Mouse (Mus musculus): ENCODE measurements around the gene Ccnd3. TPM values are rescaled to one million over a fixed set of nuclear protein-coding genes. Genes with fewer than 3 reads are reported as not detected.

The Ccnd3 gene
- polyA plus RNA-seq (2012; rRNA removed): 42.1 and 44.6 TPM in 2 replicates

GRCm38 (mm10) chr17:47504941-47505346 is at the start of gene Ccnd3:
Ccnd3 (plus strand) TSS chr17:47505051.

GRCm38 (mm10) chr17:47501946-47502706 is 2.7 kb upstream of the Ccnd3 start, which contains the start of gene Taf8:
Taf8 (minus strand) TSS chr17:47502292.

GRCm38 (mm10) chr17:47610849-47611660 is 106.2 kb downstream of the Ccnd3 start, which contains the start of the genes Bysl, Med20 and Gm20517:
Bysl (minus strand) TSS chr17:47611492.
Med20 (plus strand) TSS chr17:47611582.
Gm20517 (plus strand) TSS chr17:47611589.

GRCm38 (mm10) chr17:47630678-47631065 is 125.8 kb downstream of the Ccnd3 start, which contains the start of gene Usp49:
Usp49 (plus strand) TSS chr17:47630690.

Other genes with a start within 250 kb of the Ccnd3 start
- 46.2 and 48.4 TPM in 2 replicates for gene Mrps10, start 136.2 kb upstream of the Ccnd3 start, polyA plus RNA-seq (2012; rRNA removed)
- 0.84 and 0.92 TPM in 2 replicates for gene Guca1b, start 119.7 kb upstream of the Ccnd3 start, polyA plus RNA-seq (2012; rRNA removed)
- 0.40 and 0.84 TPM in 2 replicates for gene Guca1a, start 104.5 kb upstream of the Ccnd3 start, polyA plus RNA-seq (2012; rRNA removed)
- 0.27 and 0.71 TPM in 2 replicates for gene AI661453, start 68.4 kb upstream of the Ccnd3 start, polyA plus RNA-seq (2012; rRNA removed)
- gene 1700001C19Rik, start 67.7 kb upstream of the Ccnd3 start, polyA plus RNA-seq (2012; rRNA removed): 0.49 and 0.69 TPM in 2 replicates
- gene Taf8, start 2.8 kb upstream of the Ccnd3 start, polyA plus RNA-seq (2012; rRNA removed): 28.3 and 29.6 TPM in 2 replicates
- 24.5 and 27.2 TPM in 2 replicates for gene Bysl, start 106.4 kb downstream of the Ccnd3 start, polyA plus RNA-seq (2012; rRNA removed)
- 53.4 and 56.4 TPM in 2 replicates for gene Med20, start 106.5 kb downstream of the Ccnd3 start, polyA plus RNA-seq (2012; rRNA removed)
- gene Gm20517, start 106.5 kb downstream of the Ccnd3 start, polyA plus RNA-seq (2012; rRNA removed): 2.0 and 2.5 TPM in 2 replicates
- 21.1 and 23.3 TPM in 2 replicates for gene Usp49, start 125.6 kb downstream of the Ccnd3 start, polyA plus RNA-seq (2012; rRNA removed)
- gene Tomm6, start 183.3 kb downstream of the Ccnd3 start, polyA plus RNA-seq (2012; rRNA removed): 107 and 121 TPM in 2 replicates
- 49.8 and 51.3 TPM in 2 replicates for gene Frs3, start 184.0 kb downstream of the Ccnd3 start, polyA plus RNA-seq (2012; rRNA removed)
- 8.4 and 8.6 TPM in 2 replicates for gene Gm21981, start 189.4 kb downstream of the Ccnd3 start, polyA plus RNA-seq (2012; rRNA removed)
- gene Prickle4, start 189.7 kb downstream of the Ccnd3 start, polyA plus RNA-seq (2012; rRNA removed): 0.76 and 1.6 TPM in 2 replicates
- not detected in 2 replicates for gene Pgc, start 221.8 kb downstream of the Ccnd3 start, polyA plus RNA-seq (2012; rRNA removed)
- gene Tfeb, start 232.0 kb downstream of the Ccnd3 start, polyA plus RNA-seq (2012; rRNA removed): 2.6 and 3.1 TPM in 2 replicates